In genomic region chr2:160723613-160724375, GRCm38 (mm10) we compare ENCODE assay signal across 20 mouse cellular contexts. TPM values are rescaled to one million over a fixed set of nuclear protein-coding genes. Genes with fewer than 3 reads are reported as not detected.
DNase-seq lines count a peak whose midpoint lies in the region; ATAC-seq and TF ChIP-seq lines count a peak whose summit lies in the region.
"Had no signal": no experiment of that assay in that cellular context is flagged by ENCODE, and none has a peak within 500 bp of the region (broad histone marks: within the 10 kb centered on the region; RNA-seq: fewer than 3 reads in every experiment).

No protein-coding gene starts in this region.

- no peak overlapping the region for H3K4me3 ChIP-seq in liver, embryonic 14.5 days (ENCODE audit: insufficient read depth in 1 of 2, low read depth in 2 of 2, low read length in 2 of 2)
- H3K4me3 ChIP-seq in limb, embryonic 10.5 days, result no peak overlapping the region
- H3K4me3 ChIP-seq: erythroblast, embryonic 14.5 days; forebrain, embryonic 10.5 days; forebrain, embryonic 15.5 days; heart, embryonic 10.5 days; heart, embryonic 15.5 days; hindbrain, embryonic 13.5 days had no signal

- no peaks in the 10 kb centered on the region for H3K4me1 ChIP-seq in liver, embryonic 14.5 days (replicated peaks; ENCODE audit: control insufficient read depth in 2 of 2, insufficient read depth in 2 of 2, low read length in 1 of 2)
- no peaks in the 10 kb centered on the region for H3K4me1 ChIP-seq in limb, embryonic 10.5 days
- H3K4me1 ChIP-seq: forebrain, embryonic 10.5 days; heart, embryonic 10.5 days; heart, embryonic 15.5 days; hindbrain, embryonic 13.5 days had no signal

- H3K27ac ChIP-seq in liver, embryonic 14.5 days, result no peak overlapping the region
- H3K27ac ChIP-seq in limb, embryonic 10.5 days, result no peak overlapping the region
- H3K27ac ChIP-seq: forebrain, embryonic 10.5 days; forebrain, embryonic 15.5 days; heart, embryonic 10.5 days; heart, embryonic 15.5 days; hindbrain, embryonic 13.5 days; hindbrain, postnatal 0 days had no signal

- no peaks in the 10 kb centered on the region for H3K27me3 ChIP-seq in liver, embryonic 14.5 days (ENCODE audit: control insufficient read depth, insufficient read depth, low read length)
- no peaks in the 10 kb centered on the region for H3K27me3 ChIP-seq in limb, embryonic 10.5 days (ENCODE audit: low read depth, poor library complexity, severe bottlenecking)
- H3K27me3 ChIP-seq: forebrain, embryonic 15.5 days; heart, embryonic 15.5 days; hindbrain, embryonic 13.5 days had no signal

- no peak overlapping the region for H3K4me2 ChIP-seq in liver, embryonic 14.5 days (ENCODE audit: low read depth)
- H3K4me2 ChIP-seq: forebrain, embryonic 15.5 days; heart, embryonic 15.5 days; hindbrain, embryonic 13.5 days had no signal

- no peak overlapping the region for H3K9ac ChIP-seq in liver, embryonic 14.5 days (replicated peaks)
- H3K9ac ChIP-seq: forebrain, embryonic 15.5 days; heart, embryonic 15.5 days; hindbrain, embryonic 13.5 days had no signal

- H3K9me3 ChIP-seq in liver, embryonic 14.5 days (ENCODE audit: control insufficient read depth, low read length), result no peaks in the 10 kb centered on the region
- H3K9me3 ChIP-seq in limb, embryonic 10.5 days (replicated peaks), result no peaks in the 10 kb centered on the region
- H3K9me3 ChIP-seq: forebrain, embryonic 10.5 days; forebrain, embryonic 15.5 days; heart, embryonic 10.5 days; heart, embryonic 15.5 days; hindbrain, embryonic 13.5 days had no signal

- peaks cover 52% of the 10 kb centered on the region for H3K36me3 ChIP-seq in liver, embryonic 14.5 days (replicated peaks; ENCODE audit: control insufficient read depth, insufficient read depth, low read depth)
- peaks cover 76% of the 10 kb centered on the region for H3K36me3 ChIP-seq in limb, embryonic 10.5 days

- 85% methylated on average over 4 of the region's 4 CpGs for WGBS in liver, embryonic 14.5 days (ENCODE audit: insufficient replicate concordance)
- 95% methylated on average over 4 of the region's 4 CpGs for WGBS in limb, embryonic 10.5 days

- TF ChIP-seq EP300 in liver, embryonic 14.5 days (IDR thresholded peaks at IDR 0.05; ENCODE audit: low read depth), result no peak

- peak; percentile 20; the same call in 1 of the 2 replicates for ATAC-seq in liver, embryonic 14.5 days (ENCODE audit: insufficient read depth)
- no peak for ATAC-seq in frontal cortex, adult (ENCODE audit: low TSS enrichment)
- ATAC-seq: forebrain, embryonic 15.5 days; hindbrain, postnatal 0 days had no signal

- TF ChIP-seq CTCF in liver, embryonic 14.5 days (IDR thresholded peaks at IDR 0.05; ENCODE audit: low read depth), result no peak

- peak; percentile 68 for DNase-seq in heart, adult 11 months
- DNase-seq in heart, adult 18-20 months, result no peak
- DNase-seq in liver, embryonic 14.5 days (ENCODE audit: low read depth in 3 of 3, low spot score in 3 of 3), result no peak
- DNase-seq in liver (no peak), 416B (ENCODE audit: low read depth) (peak; percentile 55)
- DNase-seq in limb, embryonic 10.5 days (ENCODE audit: low spot score), result peak; percentile 25
- DNase-seq: adrenal gland, postnatal 10 days; cerebellum, adult 11 months; cerebellum, adult 9-10 months; cerebellum, postnatal 36 days; gastrocnemius, postnatal 10 days; heart, postnatal 14 days had no signal

RNA-seq across cellular contexts. Expression of gene Plcg1, which starts 7.3 kb away (rescaled TPM):
- 10 to 100 TPM; 45.6 to 58.0 TPM for total RNA-seq in heart, adult 18-20 months (2021)
- 4.2 and 5.4 TPM in 2 replicates for polyA plus RNA-seq in liver, embryonic 14.5 days (2012; rRNA removed)
- polyA plus RNA-seq in liver, embryonic 14.5 days (2014; fragmentation: Nextera tagmentation; extraction: Ambion mirVana), result 3.3 and 3.9 TPM in 2 replicates
- 76.7 and 93.9 TPM in 2 replicates for polyA plus RNA-seq in limb, embryonic 10.5 days (2016; fragmentation: Nextera tagmentation; extraction: Ambion mirVana)

Comparison
In these comparisons a context has a peak if more than half of its experiments do, and no peak if none do; other contexts are left out.
1. DNase-seq: peak in heart, adult 11 months (single experiment), 416B (single experiment) and limb, embryonic 10.5 days (single experiment); none in heart, adult 18-20 months (0 of 2), liver, embryonic 14.5 days (0 of 3) and liver (single experiment).
2. RNA of gene Plcg1, which starts 7.3 kb away (polyA plus RNA-seq): 76.7 to 93.9 TPM in limb, embryonic 10.5 days; 3.3 to 5.4 TPM in liver, embryonic 14.5 days; every median in the first group is over 10 times any median in the second.